In the genomic region with DNA sequence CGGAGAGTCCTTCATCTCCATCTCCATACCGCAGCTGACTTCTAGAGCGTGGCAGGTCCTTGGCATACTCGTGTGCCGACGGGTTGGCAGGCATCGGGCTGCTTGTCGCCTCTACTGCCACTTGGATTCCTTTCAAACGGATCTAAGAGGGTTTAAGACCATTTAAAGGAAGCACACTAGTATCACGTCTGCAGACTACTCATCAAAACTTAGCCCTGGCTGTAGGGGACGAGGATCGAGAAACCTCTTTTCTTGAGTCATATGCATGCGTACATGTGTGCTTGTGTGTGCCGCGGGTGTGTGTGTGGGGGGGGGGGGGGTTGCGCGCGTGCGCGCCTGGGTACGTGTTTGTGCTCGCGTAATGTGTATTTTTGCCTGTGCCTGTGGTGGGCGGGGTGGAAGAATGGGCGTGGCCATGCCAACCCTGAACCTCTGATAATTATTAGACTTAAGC, we compare ENCODE assay signal across 8 mouse cellular contexts. TPM values are rescaled to one million over a fixed set of nuclear protein-coding genes. Genes with fewer than 3 reads are reported as not detected.
A peak's percentile ranks its signal among the peaks of the same experiment; 100 is the strongest.
DNase-seq lines count a peak whose midpoint lies in the region; ATAC-seq and TF ChIP-seq lines count a peak whose summit lies in the region.

No protein-coding gene starts in this region.

- peak; percentile 23; the same call in 1 of the 2 replicates for ATAC-seq in cerebellum, adult (ENCODE audit: insufficient number of reproducible peaks, low FRiP score, low TSS enrichment)
- peak; percentile 57 for ATAC-seq in forebrain, embryonic 13.5 days

- peak; percentile 33 to 60; a peak in 2 of 4 replicates for TF ChIP-seq POLR2A in MEL (IDR thresholded peaks at IDR 0.05; ENCODE audit: control insufficient read depth in 1 of 2, insufficient read depth in 1 of 2, low read depth in 1 of 2, low read length in 2 of 2, poor library complexity in 1 of 2)

- no peak for TF ChIP-seq CTCF in MEL (IDR thresholded peaks at IDR 0.05 in 2 of 3, conservative IDR thresholded peaks at IDR 0.05 in 1 of 3; ENCODE audit: control insufficient read depth in 1 of 3, insufficient read depth in 1 of 3, low read depth in 2 of 3, low read length in 3 of 3, poor library complexity in 1 of 3, severe bottlenecking in 1 of 3)

- H3K79me2 ChIP-seq in MEL (ENCODE audit: control insufficient read depth, insufficient read depth, low read length, poor library complexity), result peaks cover 17% of the 10 kb centered on the region

- H3K4me3 ChIP-seq in MEL (ENCODE audit: control insufficient read depth in 1 of 2, insufficient read depth in 1 of 2, low read depth in 2 of 2, low read length in 2 of 2), result peak overlapping the region; percentile 74 to 91
- H3K4me3 ChIP-seq in forebrain, embryonic 13.5 days, result peak overlapping the region; percentile 95

- peak; percentile 20 to 37; a peak in 2 of 4 replicates for TF ChIP-seq EP300 in MEL (IDR thresholded peaks at IDR 0.05; ENCODE audit: low read depth in 1 of 2, low read length in 2 of 2)

- H3K9me3 ChIP-seq in MEL (replicated peaks; ENCODE audit: insufficient read depth, low read length), result no peaks in the 10 kb centered on the region
- no peaks in the 10 kb centered on the region for H3K9me3 ChIP-seq in forebrain, embryonic 13.5 days (replicated peaks)

- DNase-seq in MEL (ENCODE audit: low read depth, low spot score), result peak; percentile 90
- DNase-seq in heart, postnatal 36 days, result peak; percentile 56 to 69
- peak; percentile 36 for DNase-seq in layer of hippocampus, adult 9-11 months
- DNase-seq in lung, postnatal 10 days, result peak; percentile 67
- peak; percentile 77 for DNase-seq in retina, postnatal 1 day
- peak; percentile 69 for DNase-seq in urinary bladder, postnatal 14 days (ENCODE audit: low spot score)

- H3K4me1 ChIP-seq in MEL (ENCODE audit: control insufficient read depth in 1 of 2, insufficient read depth in 2 of 2, low read length in 2 of 2), result peaks cover 12 to 23% of the 10 kb centered on the region in 2 experiments
- H3K4me1 ChIP-seq in forebrain, embryonic 13.5 days, result peaks cover 15% of the 10 kb centered on the region

- no peak for TF ChIP-seq RAD21 in MEL (IDR thresholded peaks at IDR 0.05; ENCODE audit: low read depth, low read length)

- peak overlapping the region; percentile 70 for H3K9ac ChIP-seq in MEL (ENCODE audit: control insufficient read depth, low read depth, low read length, poor library complexity, severe bottlenecking)
- peak overlapping the region; percentile 70 for H3K9ac ChIP-seq in forebrain, embryonic 13.5 days

- intact Hi-C loops in heart, postnatal 36 days (cut with DNase I), result loop anchor here (1.0 to 5.0 kb wide), 4 partner anchors 41 to 936 kb away; a partner anchor contains a TSS

- peak overlapping the region; percentile 76 for H3K4me2 ChIP-seq in forebrain, embryonic 13.5 days

- H3K36me3 ChIP-seq in MEL (ENCODE audit: control insufficient read depth in 1 of 2, insufficient read depth in 2 of 2, low read length in 2 of 2), result peaks cover 0 to 24% of the 10 kb centered on the region in 2 experiments; a peak in 3 of 4 replicates
- H3K36me3 ChIP-seq in forebrain, embryonic 13.5 days (ENCODE audit: poor library complexity, severe bottlenecking), result peaks cover 4% of the 10 kb centered on the region; the same call in 1 of the 2 replicates

- no peaks in the 10 kb centered on the region for H3K27me3 ChIP-seq in MEL (ENCODE audit: control insufficient read depth in 1 of 2, insufficient read depth in 2 of 2, low read length in 2 of 2)
- no peaks in the 10 kb centered on the region for H3K27me3 ChIP-seq in forebrain, embryonic 13.5 days

- WGBS in forebrain, embryonic 13.5 days, result under 1% methylated on average over 25 of the region's 25 CpGs

- H3K27ac ChIP-seq in MEL (ENCODE audit: control insufficient read depth, low read depth, low read length), result peak overlapping the region; percentile 76
- H3K27ac ChIP-seq in forebrain, embryonic 13.5 days, result peak overlapping the region; percentile 82

TF ChIP-seq in MEL, 35 proteins besides CTCF, POLR2A, EP300 and RAD21:
- no peak for TF ChIP-seq MAFK (IDR thresholded peaks at IDR 0.05; ENCODE audit: borderline replicate concordance, low read depth, low read length)
- TF ChIP-seq USF2 (IDR thresholded peaks at IDR 0.05; ENCODE audit: borderline replicate concordance in 1 of 2, insufficient read depth in 1 of 2, low read depth in 1 of 2, low read length in 2 of 2), result no peak
- no peak for TF ChIP-seq USF1 (IDR thresholded peaks at IDR 0.05; ENCODE audit: low read depth, low read length)
- no peak for TF ChIP-seq KAT2A (conservative IDR thresholded peaks at IDR 0.05; ENCODE audit: low read depth, low read length)
- TF ChIP-seq MAZ (IDR thresholded peaks at IDR 0.05; ENCODE audit: low read depth, low read length), result peak; percentile 89
- no peak for TF ChIP-seq SMC3 (IDR thresholded peaks at IDR 0.05; ENCODE audit: low read depth, low read length)
- TF ChIP-seq TAL1 (IDR thresholded peaks at IDR 0.05; ENCODE audit: low read length), result no peak
- TF ChIP-seq MAX (IDR thresholded peaks at IDR 0.05; ENCODE audit: low read length), result peak; percentile 76
- peak; percentile 70 for TF ChIP-seq NELFE (IDR thresholded peaks at IDR 0.05; ENCODE audit: low read depth, low read length)
- no peak for TF ChIP-seq E2F4 (IDR thresholded peaks at IDR 0.05; ENCODE audit: borderline replicate concordance, low read depth, low read length)
- peak; percentile 62; the same call in 1 of the 2 replicates for TF ChIP-seq BHLHE40 (IDR thresholded peaks at IDR 0.05; ENCODE audit: borderline replicate concordance, low read depth, low read length)
- no peak for TF ChIP-seq CHD1 (IDR thresholded peaks at IDR 0.05; ENCODE audit: low read depth, low read length)
- no peak for TF ChIP-seq JUND (IDR thresholded peaks at IDR 0.05; ENCODE audit: low read depth, low read length)
- TF ChIP-seq MYC (IDR thresholded peaks at IDR 0.05; ENCODE audit: low read depth, low read length), result peak; percentile 73
- TF ChIP-seq MXI1 (IDR thresholded peaks at IDR 0.05; ENCODE audit: low read depth, low read length), result peak; percentile 88
- no peak for TF ChIP-seq RCOR1 (IDR thresholded peaks at IDR 0.05; ENCODE audit: low read depth, low read length)
- TF ChIP-seq NRF1 (IDR thresholded peaks at IDR 0.05; ENCODE audit: insufficient read depth, low read depth, low read length, poor library complexity, severe bottlenecking), result peak; percentile 76
- peak; percentile 55 for TF ChIP-seq TCF12 (IDR thresholded peaks at IDR 0.05; ENCODE audit: low read depth, low read length)
- TF ChIP-seq ZC3H11A (IDR thresholded peaks at IDR 0.05; ENCODE audit: low read depth, low read length), result no peak
- TF ChIP-seq TBP (IDR thresholded peaks at IDR 0.05; ENCODE audit: low read depth, low read length), result peak; percentile 66
- no peak for TF ChIP-seq UBTF (IDR thresholded peaks at IDR 0.05; ENCODE audit: borderline replicate concordance, insufficient read depth, low read depth, low read length)
- TF ChIP-seq HCFC1 (IDR thresholded peaks at IDR 0.05; ENCODE audit: low read depth, low read length), result peak; percentile 68
- TF ChIP-seq POLR2AphosphoS2 (IDR thresholded peaks at IDR 0.05; ENCODE audit: low read length), result peak; percentile 61; the same call in 1 of the 2 replicates
- TF ChIP-seq MEF2A (IDR thresholded peaks at IDR 0.05; ENCODE audit: extremely low read depth, insufficient replicate concordance, low read depth, low read length, poor library complexity, severe bottlenecking), result no peak
- no peak for TF ChIP-seq CHD2 (IDR thresholded peaks at IDR 0.05; ENCODE audit: low read length)
- TF ChIP-seq POLR2AphosphoS5 (IDR thresholded peaks at IDR 0.05; ENCODE audit: borderline replicate concordance, low read depth, low read length), result 0 out of 2 replicates have a peak, but pooled peaks have one; percentile 50
- TF ChIP-seq ELF1 (IDR thresholded peaks at IDR 0.05; ENCODE audit: low read depth, low read length), result no peak
- TF ChIP-seq SIN3A (IDR thresholded peaks at IDR 0.05; ENCODE audit: low read length), result peak; percentile 53
- no peak for TF ChIP-seq ZKSCAN1 (IDR thresholded peaks at IDR 0.05; ENCODE audit: low read depth, low read length)
- TF ChIP-seq MYB (IDR thresholded peaks at IDR 0.05; ENCODE audit: low read depth, low read length), result no peak
- peak; percentile 41; the same call in 1 of the 2 replicates for TF ChIP-seq ETS1 (IDR thresholded peaks at IDR 0.05; ENCODE audit: low read depth, low read length)
- peak; percentile 44; the same call in 1 of the 2 replicates for TF ChIP-seq ZMIZ1 (IDR thresholded peaks at IDR 0.05; ENCODE audit: low read depth, low read length)
- no peak for TF ChIP-seq ZNF384 (IDR thresholded peaks at IDR 0.05; ENCODE audit: low read depth, low read length)
- no peak for TF ChIP-seq GATA1 (IDR thresholded peaks at IDR 0.05; ENCODE audit: low read depth, low read length)
- no peak for TF ChIP-seq GABPA (IDR thresholded peaks at IDR 0.05; ENCODE audit: low read depth, low read length)

RNA-seq across cellular contexts. Expression of a gene that starts 0.7 kb away (rescaled TPM):
- total RNA-seq in MEL (2012; rRNA removed), result 34.2 and 45.6 TPM in 2 replicates
- polyA plus RNA-seq in MEL (2012; ENCODE audit: insufficient read depth in 1 of 2, insufficient read length in 2 of 2, low read depth in 1 of 2, low replicate concordance in 2 of 2, missing spikeins in 1 of 2), result 10 to 100 TPM in 1 of 2 experiments, not detected in 1; 64.0 TPM
- 96.4 and 106 TPM in 2 replicates for polyA plus RNA-seq in forebrain, embryonic 13.5 days (2015; fragmentation: Nextera tagmentation; extraction: Ambion mirVana)
- 10 to 100 TPM; 13.3 to 17.8 TPM for total RNA-seq in heart, postnatal 36 days (2021)

RNA-seq across cellular contexts. Expression of a gene that starts 23.4 kb away (rescaled TPM):
- 126 and 160 TPM in 2 replicates for total RNA-seq in MEL (2012; rRNA removed)
- polyA plus RNA-seq in MEL (2012; ENCODE audit: insufficient read depth in 1 of 2, insufficient read length in 2 of 2, low read depth in 1 of 2, low replicate concordance in 2 of 2, missing spikeins in 1 of 2), result 100 to 1,000 TPM; 220 to 399 TPM
- polyA plus RNA-seq in forebrain, embryonic 13.5 days (2015; fragmentation: Nextera tagmentation; extraction: Ambion mirVana), result 482 and 552 TPM in 2 replicates
- 10 to 100 TPM; 13.2 to 22.2 TPM for total RNA-seq in heart, postnatal 36 days (2021)

RNA-seq across cellular contexts. Expression of a gene that starts 32.6 kb away (rescaled TPM):
- not detected in 2 replicates for total RNA-seq in MEL (2012; rRNA removed)
- polyA plus RNA-seq in MEL (2012; ENCODE audit: insufficient read depth in 1 of 2, insufficient read length in 2 of 2, low read depth in 1 of 2, low replicate concordance in 2 of 2, missing spikeins in 1 of 2), result not detected
- polyA plus RNA-seq in forebrain, embryonic 13.5 days (2015; fragmentation: Nextera tagmentation; extraction: Ambion mirVana), result 0.89 and 0.92 TPM in 2 replicates
- not detected for total RNA-seq in heart, postnatal 36 days (2021)

Comparison
In these comparisons a context has a peak if more than half of its experiments do, and no peak if none do; other contexts are left out.
1. Peak in every context shown above with its lines: DNase-seq, ATAC-seq, H3K4me3 ChIP-seq and H3K27ac ChIP-seq.
2. DNase-seq: peak in every context shown above with its lines; median percentile 90 in MEL; 77 in retina, postnatal 1 day; 69 in urinary bladder, postnatal 14 days; 67 in lung, postnatal 10 days; 62 in heart, postnatal 36 days; 36 in layer of hippocampus, adult 9-11 months.